Mouse (Mus musculus) heart, postnatal 0 days (tissue): ENCODE results near the gene Hspg2.

Experiments
- CTCF ChIP-seq: IDR thresholded peaks from 2 replicates; pipeline ENCODE4 v1.5.1; 2016; ENCODE audit warnings: antibody characterized with exemption, control low read depth, low read depth
- EP300 ChIP-seq: IDR thresholded peaks from 2 replicates; pipeline ENCODE4 v1.6.1; 2016; ENCODE audit warnings: antibody characterized with exemption, low read depth

GRCm38 (mm10) chr4:137520346-137520745 is 51.8 kb downstream of the Hspg2 start:
- TF ChIP-seq EP300: no peak
- no peak for TF ChIP-seq CTCF
